Comparison of ENCODE assay signal across 8 mouse cellular contexts in the genomic region with DNA sequence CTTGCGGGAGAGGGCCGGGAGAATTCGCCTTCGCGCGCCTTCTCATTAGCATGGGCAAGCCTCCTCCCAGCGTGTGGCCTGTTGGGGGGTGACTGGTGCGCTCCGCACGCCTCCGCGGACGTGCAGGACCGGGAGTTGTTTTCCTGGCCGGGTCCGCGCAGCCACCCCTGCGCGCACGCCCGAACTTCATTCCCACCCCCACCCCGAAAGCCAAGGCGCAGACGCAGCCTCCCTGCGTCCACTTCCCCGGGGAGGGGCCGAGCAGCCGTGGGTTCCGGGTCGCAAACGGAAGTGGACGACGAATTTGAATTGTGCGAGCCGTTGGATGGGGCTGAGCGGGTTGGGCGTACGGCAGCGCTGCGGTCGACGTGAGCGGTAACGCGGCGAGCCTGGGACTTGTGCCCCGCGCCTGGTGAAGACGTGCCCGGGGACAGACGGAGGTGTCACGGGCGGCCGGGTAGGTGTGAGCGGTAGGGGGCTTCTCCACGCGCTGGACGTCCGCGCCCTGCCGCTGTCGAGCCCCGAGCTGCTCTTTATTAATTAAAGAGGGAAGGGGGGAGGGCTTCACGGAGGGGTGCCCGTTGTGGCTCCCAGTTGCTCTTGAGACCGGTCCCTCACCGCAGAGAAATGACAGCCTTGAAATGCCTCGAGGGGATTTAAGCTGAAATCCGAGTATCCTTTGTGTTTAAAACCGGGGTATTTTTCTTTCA. TPM values are rescaled to one million over a fixed set of nuclear protein-coding genes. Genes with fewer than 3 reads are reported as not detected.
DNase-seq lines count a peak whose midpoint lies in the region; ATAC-seq lines count a peak whose summit lies in the region.

A gene (plus strand): TSS at position 74 of the 710 bp plus-strand sequence.

- peak; percentile 89 for DNase-seq in adipocyte (ENCODE audit: low spot score)
- DNase-seq in embryo, embryonic 10 days (ENCODE audit: low spot score), result peak; percentile 96
- DNase-seq in gastrocnemius, postnatal 10 days, result peak; percentile 85
- DNase-seq in induced T-regulatory cell, adult 2 months (ENCODE audit: low read depth), result peak; percentile 92
- peak; percentile 52 to 81 for DNase-seq in left cerebral cortex, adult 9 months (ENCODE audit: low spot score in 2 of 2)
- peak; percentile 83 for DNase-seq in right cerebral cortex, postnatal 14 days
- DNase-seq in urinary bladder, postnatal 36 days (ENCODE audit: low spot score in 2 of 2), result peak; percentile 78 to 88

- peak; percentile 94 for ATAC-seq in megakaryocyte progenitor cell, adult 5-6 weeks (replicated peaks; ENCODE audit: poor library complexity)

RNA-seq across cellular contexts. Expression of the gene that starts here (rescaled TPM):
- total RNA-seq in gastrocnemius, postnatal 10 days (2021), result 1 to 10 TPM; 5.8 to 7.7 TPM
- total RNA-seq in megakaryocyte progenitor cell, adult 5-6 weeks (2015), result 25.5 and 31.9 TPM in 2 replicates
- total RNA-seq in megakaryocyte progenitor cell, adult 5-6 weeks (2017), result 25.9 and 27.8 TPM in 2 replicates

Comparison
In these comparisons a context has a peak if more than half of its experiments do, and no peak if none do; other contexts are left out.
1. Peak in every context shown above with its lines: DNase-seq and ATAC-seq.